Mouse (Mus musculus): Measurements from ENCODE around the gene Ninj2. TPM values are rescaled to one million over a fixed set of nuclear protein-coding genes. Genes with fewer than 3 reads are reported as not detected.

The Ninj2 gene
- total and polyA plus RNA-seq, 3 experiments: 0.08 TPM; not detected in 2

DNA sequence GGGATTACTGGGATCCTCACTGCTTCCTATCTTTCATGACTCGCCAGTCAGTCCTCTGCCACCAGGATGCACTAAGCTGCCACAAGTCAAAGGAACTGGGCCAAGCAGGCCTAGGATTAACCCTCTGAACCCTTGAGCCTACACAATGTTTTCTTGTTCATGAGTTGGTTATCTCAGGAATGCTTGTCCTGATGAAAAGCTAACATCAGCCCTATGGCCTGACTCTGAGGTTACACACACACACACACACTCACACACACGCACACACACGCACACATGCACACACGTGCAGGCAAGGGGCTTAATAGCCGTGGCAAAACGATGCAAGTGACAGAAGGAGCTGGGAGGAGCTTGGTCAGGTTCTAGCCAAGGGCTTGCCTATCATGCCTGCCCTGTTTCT, 132.2 kb downstream of the Ninj2 start:
- H3K27ac ChIP-seq (ENCODE audit: control insufficient read depth, low read depth, low read length): no peak overlapping the region
- H3K9ac ChIP-seq (ENCODE audit: control insufficient read depth, low read depth, low read length, poor library complexity, severe bottlenecking): no peak overlapping the region
- TF ChIP-seq POLR2AphosphoS5 (IDR thresholded peaks at IDR 0.05; ENCODE audit: borderline replicate concordance, low read depth, low read length) (no peak), GATA1 (IDR thresholded peaks at IDR 0.05; ENCODE audit: low read depth, low read length) (no peak), EP300 (IDR thresholded peaks at IDR 0.05; ENCODE audit: low read depth in 1 of 2, low read length in 2 of 2) (no peak), ZC3H11A (IDR thresholded peaks at IDR 0.05; ENCODE audit: low read depth, low read length) (no peak), E2F4 (IDR thresholded peaks at IDR 0.05; ENCODE audit: borderline replicate concordance, low read depth, low read length) (no peak), CHD1 (IDR thresholded peaks at IDR 0.05; ENCODE audit: low read depth, low read length) (no peak), JUND (IDR thresholded peaks at IDR 0.05; ENCODE audit: low read depth, low read length) (no peak), ZMIZ1 (IDR thresholded peaks at IDR 0.05; ENCODE audit: low read depth, low read length) (no peak), UBTF (IDR thresholded peaks at IDR 0.05; ENCODE audit: borderline replicate concordance, insufficient read depth, low read depth, low read length) (no peak), CTCF (IDR thresholded peaks at IDR 0.05 in 2 of 3, conservative IDR thresholded peaks at IDR 0.05 in 1 of 3; ENCODE audit: control insufficient read depth in 1 of 3, insufficient read depth in 1 of 3, low read depth in 2 of 3, low read length in 3 of 3, poor library complexity in 1 of 3, severe bottlenecking in 1 of 3) (no peak), GABPA (IDR thresholded peaks at IDR 0.05; ENCODE audit: low read depth, low read length) (no peak), RAD21 (IDR thresholded peaks at IDR 0.05; ENCODE audit: low read depth, low read length) (no peak), POLR2AphosphoS2 (IDR thresholded peaks at IDR 0.05; ENCODE audit: low read length) (no peak), TAL1 (IDR thresholded peaks at IDR 0.05; ENCODE audit: low read length) (no peak)
- H3K4me1 ChIP-seq (ENCODE audit: control insufficient read depth in 1 of 2, insufficient read depth in 2 of 2, low read length in 2 of 2): no peaks in the 10 kb centered on the region
- H3K27me3 ChIP-seq (ENCODE audit: control insufficient read depth in 1 of 2, insufficient read depth in 2 of 2, low read length in 2 of 2): no peaks in the 10 kb centered on the region; a peak in 1 of 4 replicates
- no peaks in the 10 kb centered on the region for H3K79me2 ChIP-seq (ENCODE audit: control insufficient read depth, insufficient read depth, low read length, poor library complexity)
- no peaks in the 10 kb centered on the region for H3K36me3 ChIP-seq (ENCODE audit: control insufficient read depth in 1 of 2, insufficient read depth in 2 of 2, low read length in 2 of 2)
- no peaks in the 10 kb centered on the region for H3K9me3 ChIP-seq (replicated peaks; ENCODE audit: insufficient read depth, low read length)
- H3K4me3 ChIP-seq (ENCODE audit: control insufficient read depth in 1 of 2, insufficient read depth in 1 of 2, low read depth in 2 of 2, low read length in 2 of 2): no peak overlapping the region
- no peak for DNase-seq (ENCODE audit: low read depth, low spot score)

DNA sequence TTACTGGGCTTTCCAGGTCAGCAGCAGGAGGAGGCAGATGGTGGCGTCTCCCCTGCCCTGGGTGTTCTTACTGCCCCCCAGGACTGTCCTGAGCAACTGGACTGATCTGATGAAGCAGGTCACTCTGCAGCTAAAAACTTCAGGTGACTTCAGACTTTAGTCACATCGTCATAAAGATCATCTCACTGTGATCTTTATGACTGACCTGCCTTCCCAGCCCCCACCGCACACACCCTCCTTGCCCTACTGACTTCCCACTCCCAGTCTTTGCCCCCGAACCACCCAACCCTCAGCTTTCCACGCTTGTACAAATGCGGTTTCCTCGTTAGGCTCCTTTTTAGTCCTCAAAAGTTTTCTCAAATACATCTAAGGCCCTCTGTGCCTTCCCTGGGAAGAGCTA, 133.9 kb downstream of the Ninj2 start:
- no peaks in the 10 kb centered on the region for H3K36me3 ChIP-seq (ENCODE audit: control insufficient read depth in 1 of 2, insufficient read depth in 2 of 2, low read length in 2 of 2)
- H3K79me2 ChIP-seq (ENCODE audit: control insufficient read depth, insufficient read depth, low read length, poor library complexity): no peaks in the 10 kb centered on the region
- H3K4me1 ChIP-seq (ENCODE audit: control insufficient read depth in 1 of 2, insufficient read depth in 2 of 2, low read length in 2 of 2): no peaks in the 10 kb centered on the region
- no peak overlapping the region for H3K27ac ChIP-seq (ENCODE audit: control insufficient read depth, low read depth, low read length)
- no peak overlapping the region for H3K9ac ChIP-seq (ENCODE audit: control insufficient read depth, low read depth, low read length, poor library complexity, severe bottlenecking)
- DNase-seq (ENCODE audit: low read depth, low spot score): no peak
- H3K4me3 ChIP-seq (ENCODE audit: control insufficient read depth in 1 of 2, insufficient read depth in 1 of 2, low read depth in 2 of 2, low read length in 2 of 2): no peak overlapping the region
- no peaks in the 10 kb centered on the region for H3K9me3 ChIP-seq (replicated peaks; ENCODE audit: insufficient read depth, low read length)
- TF ChIP-seq GABPA (IDR thresholded peaks at IDR 0.05; ENCODE audit: low read depth, low read length) (no peak), EP300 (IDR thresholded peaks at IDR 0.05; ENCODE audit: low read depth in 1 of 2, low read length in 2 of 2) (no peak), GATA1 (IDR thresholded peaks at IDR 0.05; ENCODE audit: low read depth, low read length) (no peak), ELF1 (IDR thresholded peaks at IDR 0.05; ENCODE audit: low read depth, low read length) (no peak), RCOR1 (IDR thresholded peaks at IDR 0.05; ENCODE audit: low read depth, low read length) (no peak), POLR2A (IDR thresholded peaks at IDR 0.05; ENCODE audit: control insufficient read depth in 1 of 2, insufficient read depth in 1 of 2, low read depth in 1 of 2, low read length in 2 of 2, poor library complexity in 1 of 2) (no peak), CHD1 (IDR thresholded peaks at IDR 0.05; ENCODE audit: low read depth, low read length) (no peak), ZNF384 (IDR thresholded peaks at IDR 0.05; ENCODE audit: low read depth, low read length) (no peak), MYB (IDR thresholded peaks at IDR 0.05; ENCODE audit: low read depth, low read length) (no peak), MYC (IDR thresholded peaks at IDR 0.05; ENCODE audit: low read depth, low read length) (no peak), TBP (IDR thresholded peaks at IDR 0.05; ENCODE audit: low read depth, low read length) (no peak), ZC3H11A (IDR thresholded peaks at IDR 0.05; ENCODE audit: low read depth, low read length) (no peak), E2F4 (IDR thresholded peaks at IDR 0.05; ENCODE audit: borderline replicate concordance, low read depth, low read length) (no peak), RAD21 (IDR thresholded peaks at IDR 0.05; ENCODE audit: low read depth, low read length) (no peak), ZKSCAN1 (IDR thresholded peaks at IDR 0.05; ENCODE audit: low read depth, low read length) (no peak), MEF2A (IDR thresholded peaks at IDR 0.05; ENCODE audit: extremely low read depth, insufficient replicate concordance, low read depth, low read length, poor library complexity, severe bottlenecking) (no peak), NELFE (IDR thresholded peaks at IDR 0.05; ENCODE audit: low read depth, low read length) (no peak), BHLHE40 (IDR thresholded peaks at IDR 0.05; ENCODE audit: borderline replicate concordance, low read depth, low read length) (no peak), POLR2AphosphoS2 (IDR thresholded peaks at IDR 0.05; ENCODE audit: low read length) (no peak)
- peaks cover 0 to under 1% of the 10 kb centered on the region in 2 experiments; a peak in 2 of 4 replicates for H3K27me3 ChIP-seq (ENCODE audit: control insufficient read depth in 1 of 2, insufficient read depth in 2 of 2, low read length in 2 of 2)

All from MEL (cell line).